Mouse (Mus musculus) brain, embryonic 14.5 days (tissue): ENCODE results near the gene Prkar2a.

Source experiments
- CTCF ChIP-seq: fragments of 200-500 bp; IDR thresholded peaks from 2 replicates; pipeline ENCODE4 v1.5.1; 2012; ENCODE audit warnings: inconsistent platforms, mild to moderate bottlenecking, moderate library complexity, borderline replicate concordance; ENCODE audit not compliant: insufficient read depth, insufficient read length; ENCODE audit errors: extremely low read depth
- POLR2A ChIP-seq: fragments of 200-500 bp; IDR thresholded peaks from 2 replicates; pipeline ENCODE4 v1.6.1; 2012; ENCODE audit warnings: mild to moderate bottlenecking, inconsistent platforms, borderline replicate concordance; ENCODE audit not compliant: poor library complexity, insufficient read depth, insufficient read length, severe bottlenecking; ENCODE audit errors: extremely low read depth

GRCm38 (mm10) chr9:108757406-108757805 lies 68.3 kb downstream of the Prkar2a start:
- TF ChIP-seq POLR2A (no peak), CTCF (no peak)
